Mouse (Mus musculus) small intestine, adult 2 months (tissue): ENCODE results near the gene Camta1. TPM values are rescaled to one million over a fixed set of nuclear protein-coding genes. Genes with fewer than 3 reads are reported as not detected.
"Not testable (repeated sequence)": the region's sequence is repeated elsewhere in the genome, so short reads cannot be mapped to it uniquely, and the experiment has no call there.

Source experiments
- H3K27ac ChIP-seq: fragments of 200-500 bp; 2 replicates; pipeline ENCODE4 v1.5.1; 2012; ENCODE audit warnings: low read depth, low read length, control low read depth, inconsistent platforms; ENCODE audit not compliant: insufficient read depth
- H3K27me3 ChIP-seq: fragments of 200-500 bp; 2 replicates; pipeline ENCODE4 v1.6.1; 2012; ENCODE audit warnings: mild to moderate bottlenecking, moderate library complexity, low read length, inconsistent platforms; ENCODE audit not compliant: control insufficient read depth, insufficient read depth
- H3K36me3 ChIP-seq: fragments of 200-500 bp; 2 replicates; pipeline ENCODE4 v1.6.1; 2012; ENCODE audit warnings: mild to moderate bottlenecking, low read length, control low read depth, inconsistent platforms; ENCODE audit not compliant: control insufficient read depth, insufficient read depth
- H3K4me1 ChIP-seq: fragments of 200-500 bp; 2 replicates; pipeline ENCODE4 v1.6.1; 2012; ENCODE audit warnings: low read length, inconsistent platforms, mixed read lengths; ENCODE audit not compliant: control insufficient read depth, insufficient read depth, insufficient read length
- H3K4me3 ChIP-seq: fragments of 200-500 bp; 2 replicates; pipeline ENCODE4 v1.5.1; 2012; ENCODE audit warnings: low read depth, mild to moderate bottlenecking, control low read depth, inconsistent platforms, low read length, moderate library complexity
- CTCF ChIP-seq: fragments of 200-500 bp; IDR thresholded peaks from 2 replicates; pipeline ENCODE4 v1.5.1; 2012; ENCODE audit warnings: low read depth, mild to moderate bottlenecking, control low read depth, inconsistent platforms, low read length, moderate library complexity, mixed read lengths; ENCODE audit not compliant: insufficient replicate concordance, insufficient read length; ENCODE audit errors: extremely low read depth
- POLR2A ChIP-seq: fragments of 200-500 bp; IDR thresholded peaks from 2 replicates; pipeline ENCODE4 v1.6.1; 2012; ENCODE audit warnings: low read depth, mild to moderate bottlenecking, control low read depth, inconsistent platforms, low read length, moderate library complexity
- WGBS: fragments of 180-500 bp; shearing (Covaris S2); methylation state at CpG from one replicate; pipeline ENCODE4 v1.1.7; 2018; 5-methylcytosine and 5-hydroxymethylcytosine counted together
- polyA plus RNA-seq: library from polyadenylated mRNA; depleted of rRNA; stranded (reverse); fragments of >200 nt; gene quantifications from 2 replicates; pipeline ENCODE4 v1.2.3, GENCODE M21; 2012

Gene Camta1
- polyA plus RNA-seq, 1 experiment: 2.2 TPM

GRCm38 (mm10) chr4:150909451-150910156 is 952.1 kb downstream of the Camta1 start:
- Histone ChIP-seq H3K27me3 (no peaks in the 10 kb centered on the region), H3K36me3 (peaks cover 8% of the 10 kb centered on the region), H3K4me3 (peak overlapping the region; percentile 85), H3K4me1 (peaks cover 6% of the 10 kb centered on the region; the same call in 1 of the 2 replicates), H3K27ac (peak overlapping the region; percentile 50)
- WGBS: under 1% methylated on average over 55 of the region's 56 CpGs
- TF ChIP-seq CTCF: no peak
- peak; percentile 65 for TF ChIP-seq POLR2A

- H3K4me1 ChIP-seq, H3K27me3 ChIP-seq, H3K27ac ChIP-seq, H3K4me3 ChIP-seq: not testable (repeated sequence)
- H3K36me3 ChIP-seq: peaks cover 14% of the 10 kb centered on the region
- WGBS: 73% methylated on average over 5 of the region's 5 CpGs
- TF ChIP-seq CTCF: peak; percentile 28; the same call in 1 of the 2 replicates
Observed at GRCm38 (mm10) chr4:150908512-150908911, 953.2 kb downstream of the Camta1 start.

- no peak overlapping the region for H3K27ac ChIP-seq
- TF ChIP-seq CTCF (no peak), POLR2A (no peak)
- no peaks in the 10 kb centered on the region for H3K27me3 ChIP-seq
- WGBS: 86% methylated on average over 8 of the region's 8 CpGs
- no peak overlapping the region for H3K4me3 ChIP-seq
- peaks cover 4% of the 10 kb centered on the region; the same call in 1 of the 2 replicates for H3K4me1 ChIP-seq
- peaks cover 25% of the 10 kb centered on the region for H3K36me3 ChIP-seq
Observed at GRCm38 (mm10) chr4:150907099-150907498, 954.6 kb downstream of the Camta1 start.

- peaks cover 39% of the 10 kb centered on the region for H3K36me3 ChIP-seq
- H3K27me3 ChIP-seq: no peaks in the 10 kb centered on the region
- no peak overlapping the region for H3K4me3 ChIP-seq
- H3K4me1 ChIP-seq: peaks cover 3% of the 10 kb centered on the region; the same call in 1 of the 2 replicates
- 94% methylated on average over 14 of the region's 14 CpGs for WGBS
- no peak overlapping the region for H3K27ac ChIP-seq
- TF ChIP-seq CTCF (no peak), POLR2A (no peak)
Observed at GRCm38 (mm10) chr4:150903091-150903742, 958.5 kb downstream of the Camta1 start.

- Histone ChIP-seq H3K4me3 (no peak overlapping the region), H3K27me3 (no peaks in the 10 kb centered on the region), H3K36me3 (peaks cover 49% of the 10 kb centered on the region), H3K4me1 (peaks cover 3% of the 10 kb centered on the region; the same call in 1 of the 2 replicates), H3K27ac (no peak overlapping the region)
- TF ChIP-seq POLR2A (no peak), CTCF (no peak)
- WGBS: 91% methylated on average over 12 of the region's 12 CpGs
Observed at GRCm38 (mm10) chr4:150902062-150902461, 959.6 kb downstream of the Camta1 start.

- H3K4me1 ChIP-seq: peaks cover 3% of the 10 kb centered on the region; the same call in 1 of the 2 replicates
- WGBS: 54% methylated on average over 9 of the region's 9 CpGs
- no peak overlapping the region for H3K4me3 ChIP-seq
- no peak for TF ChIP-seq POLR2A
- TF ChIP-seq CTCF: peak; percentile 73; the same call in 1 of the 2 replicates
- H3K36me3 ChIP-seq: peaks cover 51% of the 10 kb centered on the region
- no peak overlapping the region for H3K27ac ChIP-seq
- H3K27me3 ChIP-seq: no peaks in the 10 kb centered on the region
Observed at GRCm38 (mm10) chr4:150901651-150902050, 960.0 kb downstream of the Camta1 start.

GRCm38 (mm10) chr4:150900486-150900885 is 961.2 kb downstream of the Camta1 start:
- Histone ChIP-seq H3K4me3 (no peak overlapping the region), H3K4me1 (peaks cover 3% of the 10 kb centered on the region; the same call in 1 of the 2 replicates), H3K27ac (no peak overlapping the region), H3K36me3 (peaks cover 47% of the 10 kb centered on the region), H3K27me3 (no peaks in the 10 kb centered on the region)
- TF ChIP-seq CTCF (no peak), POLR2A (no peak)
- 93% methylated on average over 13 of the region's 13 CpGs for WGBS
